Comparison of ENCODE assay signal across 15 mouse cellular contexts in genomic region chr3:46937751-46938150, GRCm38 (mm10).
"Had no signal": no experiment of that assay in that cellular context is flagged by ENCODE, and none has a peak within 500 bp of the region (broad histone marks: within the 10 kb centered on the region; RNA-seq: fewer than 3 reads in every experiment).

No protein-coding gene starts in this region.

- H3K9me3 ChIP-seq: kidney, embryonic 15.5 days; liver, embryonic 13.5 days; megakaryocyte, embryonic 14.5 days; midbrain, embryonic 10.5 days; midbrain, embryonic 13.5 days had no signal

- H3K9ac ChIP-seq: kidney, embryonic 15.5 days; liver, embryonic 13.5 days; midbrain, embryonic 13.5 days had no signal

- H3K27ac ChIP-seq: kidney, embryonic 15.5 days; left cerebral cortex, adult 2 months; liver, embryonic 13.5 days; midbrain, embryonic 10.5 days; midbrain, embryonic 13.5 days had no signal

- H3K36me3 ChIP-seq: kidney, embryonic 15.5 days; liver, embryonic 13.5 days; midbrain, embryonic 10.5 days; midbrain, embryonic 13.5 days had no signal

- H3K4me2 ChIP-seq: kidney, embryonic 15.5 days; liver, embryonic 13.5 days; midbrain, embryonic 13.5 days had no signal

- DNase-seq: kidney, adult 8-10 months; kidney, postnatal 14 days; kidney, postnatal 4 days; layer of hippocampus, postnatal 36 days; liver, embryonic 13.5 days; lung, adult 2 months; lung, postnatal 36 days; thymus, adult 18-20 months; thymus, postnatal 36 days had no signal

- H3K27me3 ChIP-seq: kidney, embryonic 15.5 days; liver, embryonic 13.5 days; megakaryocyte, embryonic 14.5 days; midbrain, embryonic 13.5 days had no signal

- H3K4me1 ChIP-seq: kidney, embryonic 15.5 days; liver, embryonic 13.5 days; megakaryocyte, embryonic 14.5 days; midbrain, embryonic 10.5 days; midbrain, embryonic 13.5 days had no signal

- ATAC-seq: lung, postnatal 0 days; midbrain, embryonic 13.5 days had no signal

- H3K4me3 ChIP-seq: kidney, embryonic 15.5 days; left cerebral cortex, adult 2 months; liver, embryonic 13.5 days; midbrain, embryonic 10.5 days; midbrain, embryonic 13.5 days had no signal
